Mouse (Mus musculus): Measurements from ENCODE around the gene Sucnr1.

GRCm38 (mm10) chr3:60135801-60136200 is 54.1 kb downstream of the Sucnr1 start:
- TF ChIP-seq CTCF (IDR thresholded peaks at IDR 0.05; ENCODE audit: low read depth, low read length) (no peak), POLR2A (IDR thresholded peaks at IDR 0.05; ENCODE audit: extremely low read depth, insufficient read depth, low read length) (no peak)

All from liver, adult 2 months (tissue).